Mouse (Mus musculus): ENCODE measurements around the gene Tmem108.
"Not testable (repeated sequence)": the region's sequence is repeated elsewhere in the genome, so short reads cannot be mapped to it uniquely, and the experiment has no call there.

Tmem108 gene

GRCm38 (mm10) chr9:103681741-103682330 lies 79.8 kb downstream of the Tmem108 start:
- DNase-seq (ENCODE audit: low spot score in 2 of 2) = no peak

DNA sequence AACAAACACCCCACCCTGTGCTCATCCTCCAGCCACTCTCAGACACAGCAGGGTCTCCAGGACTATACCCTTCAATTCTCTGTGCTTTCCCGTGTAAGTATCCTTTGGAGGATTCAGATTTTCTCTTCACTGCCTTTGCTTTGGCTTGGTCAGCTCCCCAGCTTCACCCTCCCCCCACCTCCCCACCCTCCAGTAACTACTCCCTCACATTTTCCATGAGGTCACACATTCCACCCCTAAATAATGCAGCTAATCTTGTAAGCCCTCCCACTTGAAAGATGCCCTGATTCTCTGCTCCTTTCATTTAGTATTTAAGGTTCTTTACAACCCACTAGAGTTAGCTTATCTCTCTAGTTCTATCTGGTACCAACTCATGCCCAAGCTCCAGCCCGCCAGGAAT lies 82.4 kb downstream of the Tmem108 start:
- DNase-seq (ENCODE audit: low spot score in 2 of 2) = no peak

- no peak for DNase-seq (ENCODE audit: low spot score in 2 of 2)
These were observed 83.0 kb downstream of the Tmem108 start for GRCm38 (mm10) chr9:103678531-103679060.

- no peak for DNase-seq (ENCODE audit: low spot score in 2 of 2)
These were observed 83.8 kb downstream of the Tmem108 start for GRCm38 (mm10) chr9:103677811-103678210.

- no peak for DNase-seq (ENCODE audit: low spot score in 2 of 2)
These were observed 85.7 kb downstream of the Tmem108 start for GRCm38 (mm10) chr9:103675721-103676480.

GRCm38 (mm10) chr9:103672881-103673280 lies 88.8 kb downstream of the Tmem108 start:
- DNase-seq (ENCODE audit: low spot score in 2 of 2) = no peak

- DNase-seq (ENCODE audit: low spot score in 2 of 2) = not testable (repeated sequence)
These were observed 91.0 kb downstream of the Tmem108 start for GRCm38 (mm10) chr9:103670592-103671113.

GRCm38 (mm10) chr9:103668830-103669229 lies 92.8 kb downstream of the Tmem108 start:
- DNase-seq (ENCODE audit: low spot score in 2 of 2) = no peak

GRCm38 (mm10) chr9:103665817-103666216 lies 95.8 kb downstream of the Tmem108 start:
- DNase-seq (ENCODE audit: low spot score in 2 of 2) = no peak

DNA sequence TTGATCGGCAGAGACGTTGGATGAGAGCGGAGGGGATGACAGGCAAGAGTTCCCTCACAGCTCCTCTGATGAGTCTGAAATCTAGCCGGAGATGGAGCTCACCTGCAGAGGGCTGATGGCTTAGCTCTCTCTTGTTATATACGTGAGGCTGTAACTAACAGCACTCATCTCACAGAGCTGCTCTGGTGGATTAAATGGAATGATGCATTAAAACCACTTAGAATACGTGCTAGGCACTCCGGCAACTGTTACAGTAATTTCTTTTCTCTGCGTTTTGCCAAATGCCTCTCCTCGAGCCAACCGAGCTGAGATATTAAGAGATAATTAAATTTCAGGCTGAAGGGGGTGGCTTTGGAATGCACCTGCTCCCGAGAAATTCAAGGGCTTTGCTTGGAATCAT lies 97.5 kb downstream of the Tmem108 start:
- no peak for DNase-seq (ENCODE audit: low spot score in 2 of 2)

DNA sequence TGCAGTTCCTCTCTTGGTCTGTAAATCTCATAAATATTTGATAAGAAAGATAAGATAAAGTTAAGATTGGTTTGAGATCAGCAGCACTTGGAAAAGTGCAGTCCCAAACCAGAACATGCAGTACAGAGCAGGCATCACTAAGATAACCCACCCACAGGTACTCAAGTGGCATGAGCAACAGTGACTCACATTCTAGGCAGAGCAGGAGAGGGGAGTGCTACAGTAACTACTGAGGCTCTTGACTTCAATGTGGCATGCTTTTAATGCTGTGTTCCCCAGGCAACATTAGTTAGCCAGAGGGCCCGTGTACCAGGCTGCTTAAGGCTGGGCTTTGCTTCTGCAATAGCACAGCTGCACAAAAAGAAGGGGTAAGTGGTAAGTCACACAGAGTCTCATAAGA lies 99.8 kb downstream of the Tmem108 start:
- no peak for DNase-seq (ENCODE audit: low spot score in 2 of 2)

- no peak for DNase-seq (ENCODE audit: low spot score in 2 of 2)
These were observed 103.7 kb downstream of the Tmem108 start for GRCm38 (mm10) chr9:103657981-103658380.

DNA sequence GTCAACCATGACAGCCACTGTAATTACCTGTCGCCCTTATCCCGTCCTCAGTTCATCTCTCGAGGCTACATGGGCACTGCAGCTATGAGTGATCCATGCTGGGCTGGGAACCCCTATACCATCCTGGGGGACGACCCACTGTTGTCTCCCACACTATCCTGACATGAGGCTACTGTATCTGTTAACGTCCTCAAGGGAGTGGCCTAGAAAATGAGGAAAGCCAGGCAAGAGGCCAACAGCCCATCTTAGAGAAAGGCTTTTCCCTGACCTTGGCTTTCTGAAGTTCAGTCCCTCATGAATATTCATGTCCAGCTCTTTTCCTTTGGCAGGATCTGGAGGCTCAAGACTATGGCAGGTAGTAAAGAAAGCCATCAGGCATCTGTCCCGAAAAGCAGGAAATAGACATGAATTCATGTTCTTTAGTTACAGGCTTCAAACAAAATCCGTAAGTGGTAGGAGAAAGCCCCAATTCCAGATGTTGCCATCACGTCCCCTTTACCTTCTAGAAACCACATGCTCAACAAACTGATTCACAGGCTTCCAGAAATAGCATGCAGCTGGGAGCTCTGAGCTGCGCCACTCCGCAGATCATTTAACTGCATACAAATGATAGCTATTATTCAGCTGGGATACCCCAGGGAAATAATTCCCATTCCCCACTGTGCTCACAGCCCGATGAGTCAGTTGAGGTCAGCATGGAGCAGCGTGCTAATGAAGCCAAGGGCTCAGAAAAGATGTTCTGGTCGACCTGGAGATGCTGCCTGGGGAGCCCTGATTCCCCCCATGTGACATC lies 104.3 kb downstream of the Tmem108 start:
- no peak for DNase-seq (ENCODE audit: low spot score in 2 of 2)

- no peak for DNase-seq (ENCODE audit: low spot score in 2 of 2)
These were observed 107.5 kb downstream of the Tmem108 start for GRCm38 (mm10) chr9:103653995-103654587.

DNA sequence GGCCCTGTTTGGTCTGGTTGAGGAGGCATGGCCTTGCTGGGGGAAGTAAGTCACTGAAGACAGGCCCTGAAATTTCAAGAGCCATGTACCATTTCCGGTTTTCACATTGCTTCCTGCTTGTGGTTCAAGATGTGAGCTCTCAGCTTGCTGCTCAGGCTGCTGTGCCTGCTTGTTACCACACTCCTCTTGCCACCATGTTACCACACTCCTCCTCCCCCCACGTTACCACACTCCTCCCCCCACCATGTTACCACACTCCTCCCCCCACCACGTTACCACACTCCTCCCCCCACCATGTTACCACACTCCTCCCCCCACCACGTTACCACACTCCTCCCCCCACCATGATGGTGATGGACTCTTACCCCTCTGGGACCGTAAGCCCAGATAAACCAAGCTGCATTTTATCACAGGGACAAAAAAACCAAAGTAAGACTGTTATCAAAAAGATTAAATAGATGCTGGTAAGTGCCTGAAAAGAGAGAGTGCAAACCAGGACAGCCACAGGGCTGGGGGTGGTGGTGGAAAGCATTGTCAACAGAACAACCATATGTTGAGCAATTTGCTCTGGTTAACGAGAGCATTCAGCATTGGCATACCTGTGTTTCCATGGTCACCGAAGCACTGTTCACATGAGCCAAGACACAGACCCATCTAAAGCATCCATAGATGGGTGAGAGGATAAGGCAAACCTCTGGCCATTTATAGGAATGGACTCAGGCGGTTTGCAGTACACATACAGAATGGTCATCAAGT lies 109.3 kb downstream of the Tmem108 start:
- DNase-seq (ENCODE audit: low spot score in 2 of 2) = no peak

DNA sequence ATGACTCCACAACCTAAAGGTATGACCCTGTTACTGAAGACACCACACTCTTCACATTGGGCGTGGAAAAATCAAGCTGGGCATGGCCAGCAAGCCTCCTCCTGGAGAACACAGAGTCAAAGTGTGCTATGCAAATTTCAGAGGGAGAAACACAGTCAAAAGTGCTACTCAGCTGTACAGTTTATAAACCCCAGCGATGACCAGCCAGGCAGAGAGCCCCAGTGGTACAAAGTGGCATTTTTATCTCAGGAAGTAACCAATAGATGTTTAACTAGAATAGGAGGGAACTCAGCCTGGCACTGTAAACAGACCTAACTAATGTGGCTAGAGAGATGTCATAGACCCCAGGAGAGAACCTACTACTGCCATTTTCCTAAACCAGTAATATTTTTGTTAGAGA lies 115.0 kb downstream of the Tmem108 start:
- DNase-seq (ENCODE audit: low spot score in 2 of 2) = no peak

- no peak for DNase-seq (ENCODE audit: low spot score in 2 of 2)
These were observed 115.9 kb downstream of the Tmem108 start for GRCm38 (mm10) chr9:103645724-103646123.

- no peak for DNase-seq (ENCODE audit: low spot score in 2 of 2)
These were observed 119.3 kb downstream of the Tmem108 start for GRCm38 (mm10) chr9:103642300-103642699.

DNA sequence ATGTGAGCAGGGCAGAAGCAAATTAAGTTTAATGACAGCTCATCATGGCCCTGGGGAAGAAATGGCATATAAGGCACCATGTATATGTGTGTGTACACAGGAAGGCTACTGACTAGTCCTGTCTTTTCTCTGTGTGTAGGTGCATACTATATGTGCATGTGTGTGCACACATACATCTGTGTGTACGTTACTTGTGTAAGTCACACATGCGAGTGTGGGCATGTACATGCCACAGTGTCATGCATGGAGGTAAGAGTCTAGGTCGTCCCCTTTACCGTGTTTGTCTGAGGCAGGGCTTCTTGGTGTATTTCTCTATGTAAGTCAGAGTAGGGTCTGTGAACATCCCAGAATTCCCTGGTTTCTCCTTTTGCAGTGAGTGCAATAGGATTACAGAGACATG lies 120.3 kb downstream of the Tmem108 start:
- no peak for DNase-seq (ENCODE audit: low spot score in 2 of 2)

- DNase-seq (ENCODE audit: low spot score in 2 of 2) = no peak
These were observed 122.2 kb downstream of the Tmem108 start for GRCm38 (mm10) chr9:103639413-103639812.

GRCm38 (mm10) chr9:103637451-103637850 lies 124.2 kb downstream of the Tmem108 start:
- DNase-seq (ENCODE audit: low spot score in 2 of 2) = no peak

Measured in urinary bladder, postnatal 4 days (tissue).